Mouse (Mus musculus) heart, postnatal 0 days (tissue): ENCODE measurements around the gene Il1a.

Experiments
- CTCF ChIP-seq: IDR thresholded peaks from 2 replicates; pipeline ENCODE4 v1.5.1; 2016; ENCODE audit warnings: antibody characterized with exemption, control low read depth, low read depth
- EP300 ChIP-seq: IDR thresholded peaks from 2 replicates; pipeline ENCODE4 v1.6.1; 2016; ENCODE audit warnings: antibody characterized with exemption, low read depth

GRCm38 (mm10) chr2:129295075-129295474 lies 14.7 kb downstream of the Il1a start:
- no peak for TF ChIP-seq EP300
- no peak for TF ChIP-seq CTCF
